Mouse (Mus musculus) heart, embryonic 16.5 days (tissue): Measurements from ENCODE around the gene Disp2. TPM values are rescaled to one million over a fixed set of nuclear protein-coding genes. Genes with fewer than 3 reads are reported as not detected.
A peak's percentile ranks its signal among the peaks of the same experiment; 100 is the strongest.

ENCODE experiments used
- ATAC-seq: fragments of 200-750 bp; cut with Nextera tagmentation; replicated peaks from 2 replicates; pipeline ENCODE4 v1.8.0; 2017; ENCODE audit warnings: moderate number of reproducible peaks; ENCODE audit not compliant: insufficient read depth, low FRiP score; ENCODE audit errors: extremely low read depth
- H3K27ac ChIP-seq: fragments of 300-500 bp; sonication (generic); 2 replicates; pipeline ENCODE4 v1.5.1; 2014; ENCODE audit warnings: mild to moderate bottlenecking, low read length, control low read depth, moderate library complexity
- H3K27me3 ChIP-seq: fragments of 300-500 bp; sonication (generic); 2 replicates; pipeline ENCODE4 v1.6.1; 2014; ENCODE audit warnings: low read length, mixed read lengths; ENCODE audit not compliant: control insufficient read depth, insufficient read depth
- H3K36me3 ChIP-seq: fragments of 300-500 bp; sonication (generic); 2 replicates; pipeline ENCODE4 v1.6.1; 2014; ENCODE audit not compliant: control insufficient read depth, insufficient read depth
- H3K4me1 ChIP-seq: fragments of 300-500 bp; sonication (generic); 2 replicates; pipeline ENCODE4 v1.6.1; 2014; ENCODE audit warnings: low read length, mixed read lengths; ENCODE audit not compliant: control insufficient read depth, insufficient read depth
- H3K4me2 ChIP-seq: fragments of 300-500 bp; sonication (generic); 2 replicates; pipeline ENCODE4 v1.6.1; 2014; ENCODE audit warnings: low read depth, mild to moderate bottlenecking, control low read depth, low read length
- H3K4me3 ChIP-seq: fragments of 300-500 bp; sonication (generic); 2 replicates; pipeline ENCODE4 v1.5.1; 2014; ENCODE audit warnings: mild to moderate bottlenecking, control low read depth, low read length
- H3K9ac ChIP-seq: fragments of 300-500 bp; sonication (generic); 2 replicates; pipeline ENCODE4 v1.6.1; 2014; ENCODE audit warnings: low read length, control low read depth
- H3K9me3 ChIP-seq: fragments of 300-500 bp; sonication (generic); replicated peaks from 2 replicates; pipeline ENCODE4 v1.6.1; 2016; ENCODE audit warnings: low read length; ENCODE audit not compliant: control insufficient read depth
- WGBS: fragments of 180-500 bp; shearing (Covaris S2); extraction: QIAGEN DNeasy Blood & Tissue Kit; methylation state at CpG from one replicate; pipeline ENCODE4 v1.1.7; 2014; 5-methylcytosine and 5-hydroxymethylcytosine counted together
- polyA plus RNA-seq: library from polyadenylated mRNA; unstranded; fragments of >200 nt; fragmentation: Nextera tagmentation; extraction: Ambion mirVana; gene quantifications from 2 replicates; pipeline ENCODE4 v1.2.1, GENCODE M21; 2015

Gene Disp2
- polyA plus RNA-seq, 1 experiment from 2014 or later: 0.24 TPM

DNA sequence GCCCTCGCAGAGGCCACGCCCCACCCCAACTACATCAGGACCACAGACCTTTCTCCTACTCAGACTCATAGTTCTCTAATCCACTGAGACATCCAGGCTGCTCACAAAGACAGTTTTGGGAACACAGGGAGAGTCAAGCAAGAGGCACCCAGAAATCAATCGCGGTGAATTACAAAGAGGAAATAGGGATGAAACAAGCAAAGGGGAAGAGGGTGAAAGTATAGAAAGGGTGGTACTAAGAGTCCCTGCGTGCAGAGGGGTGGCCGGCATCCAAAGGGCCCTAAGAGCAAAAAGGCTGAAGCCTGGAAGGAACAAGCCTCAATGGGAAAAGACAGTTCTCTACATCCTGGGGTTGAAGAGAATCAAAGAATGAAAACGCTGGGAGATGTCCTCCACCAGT is 34.9 kb upstream of the Disp2 start:
- H3K4me2 ChIP-seq: peak overlapping the region; percentile 93
- H3K27me3 ChIP-seq: peaks cover 2% of the 10 kb centered on the region; the same call in 1 of the 2 replicates
- H3K4me1 ChIP-seq: peaks cover 32% of the 10 kb centered on the region
- peaks cover 3% of the 10 kb centered on the region for H3K36me3 ChIP-seq
- no peak for ATAC-seq
- 26% methylated on average over 7 of the region's 7 CpGs for WGBS
- H3K4me3 ChIP-seq: peak overlapping the region; percentile 82
- H3K27ac ChIP-seq: no peak overlapping the region
- no peaks in the 10 kb centered on the region for H3K9me3 ChIP-seq
- no peak overlapping the region for H3K9ac ChIP-seq

DNA sequence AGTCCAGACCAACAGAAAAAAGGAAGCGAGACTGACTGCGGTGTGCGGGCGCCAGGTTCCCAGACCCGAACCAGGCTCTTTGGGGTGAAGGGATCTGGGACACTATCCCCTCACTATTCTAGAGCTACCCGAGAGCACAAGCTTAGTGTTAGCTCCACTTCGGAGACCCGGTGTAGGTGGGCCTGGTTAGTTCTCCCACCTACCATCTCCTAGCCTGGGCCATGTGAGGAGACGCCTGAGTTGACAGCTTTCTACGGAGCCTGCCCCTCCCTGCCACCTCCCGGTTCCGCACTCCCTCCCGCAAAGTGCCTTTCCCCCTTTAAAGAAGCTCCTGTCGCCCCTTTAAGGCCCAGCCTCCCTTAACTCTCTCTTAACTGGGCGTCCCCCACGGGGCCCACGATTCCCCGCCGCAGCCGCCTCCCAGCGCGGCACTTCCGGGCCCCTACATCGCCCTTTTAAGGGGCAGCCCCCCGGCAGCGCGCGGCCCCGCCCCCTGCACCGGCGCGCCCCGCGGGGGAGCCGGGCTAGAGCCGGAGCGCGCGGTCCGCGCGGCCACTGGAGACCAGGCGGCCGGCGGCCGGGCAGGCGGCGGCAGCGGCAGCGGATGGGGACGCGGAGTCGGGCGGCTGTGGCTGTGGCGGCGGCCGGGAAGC is 34.2 kb upstream of the Disp2 start, which contains the start of gene Inafm2:
Gene Inafm2, plus strand, starts transcription at position 527 of the 653 bp plus-strand sequence.
- Histone ChIP-seq H3K9ac (peak within 1 kb of the TSS; percentile 97), H3K4me2 (peak within 1 kb of the TSS; percentile 93), H3K27me3 (peaks cover 2% of the 10 kb centered on the region; the same call in 1 of the 2 replicates), H3K9me3 (no peaks in the 10 kb centered on the region), H3K4me1 (peaks cover 39% of the 10 kb centered on the region), H3K36me3 (peaks cover 3% of the 10 kb centered on the region), H3K4me3 (peak within 1 kb of the TSS; percentile 82), H3K27ac (peak within 1 kb of the TSS; percentile 87)
- peak; percentile 85 for ATAC-seq
- under 1% methylated on average over 53 of the region's 57 CpGs for WGBS

DNA sequence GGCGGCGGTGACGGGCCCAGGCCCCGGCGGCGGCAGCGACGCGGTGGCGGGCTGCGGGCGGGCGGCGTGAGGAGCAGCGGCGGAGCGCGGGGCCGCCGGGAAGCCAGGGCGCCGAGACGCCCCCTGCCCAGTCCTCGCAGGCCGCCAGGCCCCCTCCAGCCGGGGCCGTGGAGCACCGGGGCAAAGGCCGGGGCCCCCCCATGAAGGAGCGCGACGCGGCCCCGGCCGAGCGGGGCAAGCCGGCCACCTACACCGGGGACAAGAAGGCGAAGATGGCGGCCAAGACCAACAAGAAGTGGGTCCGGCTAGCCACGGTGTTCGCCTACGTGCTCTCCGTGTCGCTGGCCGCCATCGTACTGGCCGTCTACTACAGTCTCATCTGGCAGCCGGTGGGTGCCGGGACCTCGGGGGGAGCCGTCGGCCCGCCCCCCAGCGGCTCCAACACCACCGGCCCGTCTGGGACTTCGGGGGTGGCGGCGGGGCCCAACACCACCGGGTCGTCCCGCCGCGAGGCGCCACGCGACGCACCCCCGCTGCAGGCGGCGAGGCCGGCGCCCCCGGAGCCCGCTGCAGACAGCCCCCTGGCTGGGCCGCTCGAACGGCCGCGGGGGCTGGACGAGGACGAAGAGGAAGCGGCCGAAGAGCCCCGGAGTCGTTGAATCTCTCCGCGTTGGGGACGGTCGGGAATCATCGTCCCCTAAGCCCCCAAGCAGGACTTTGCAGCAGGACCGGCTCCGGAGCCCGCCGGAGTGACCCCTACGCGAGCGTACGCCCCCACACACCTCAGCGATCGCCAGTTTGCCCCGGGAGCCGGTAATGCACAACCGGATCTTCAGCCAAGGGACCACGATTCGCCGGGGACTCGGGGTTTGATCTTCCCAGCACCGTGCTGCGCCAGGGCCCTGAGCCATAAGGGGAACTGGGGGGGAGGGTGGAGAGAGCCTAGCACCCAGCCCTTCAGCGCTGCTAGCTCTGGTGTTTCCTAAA is 33.3 kb upstream of the Disp2 start:
- under 1% methylated on average over 101 of the region's 113 CpGs for WGBS
- H3K27me3 ChIP-seq: peaks cover 2% of the 10 kb centered on the region; the same call in 1 of the 2 replicates
- peak overlapping the region; percentile 93 for H3K4me2 ChIP-seq
- H3K36me3 ChIP-seq: peaks cover 3% of the 10 kb centered on the region
- peak; percentile 10 for ATAC-seq
- peak overlapping the region; percentile 97 for H3K9ac ChIP-seq
- peak overlapping the region; percentile 82 for H3K4me3 ChIP-seq
- peaks cover 44% of the 10 kb centered on the region for H3K4me1 ChIP-seq
- H3K27ac ChIP-seq: peak overlapping the region; percentile 87
- H3K9me3 ChIP-seq: no peaks in the 10 kb centered on the region

DNA sequence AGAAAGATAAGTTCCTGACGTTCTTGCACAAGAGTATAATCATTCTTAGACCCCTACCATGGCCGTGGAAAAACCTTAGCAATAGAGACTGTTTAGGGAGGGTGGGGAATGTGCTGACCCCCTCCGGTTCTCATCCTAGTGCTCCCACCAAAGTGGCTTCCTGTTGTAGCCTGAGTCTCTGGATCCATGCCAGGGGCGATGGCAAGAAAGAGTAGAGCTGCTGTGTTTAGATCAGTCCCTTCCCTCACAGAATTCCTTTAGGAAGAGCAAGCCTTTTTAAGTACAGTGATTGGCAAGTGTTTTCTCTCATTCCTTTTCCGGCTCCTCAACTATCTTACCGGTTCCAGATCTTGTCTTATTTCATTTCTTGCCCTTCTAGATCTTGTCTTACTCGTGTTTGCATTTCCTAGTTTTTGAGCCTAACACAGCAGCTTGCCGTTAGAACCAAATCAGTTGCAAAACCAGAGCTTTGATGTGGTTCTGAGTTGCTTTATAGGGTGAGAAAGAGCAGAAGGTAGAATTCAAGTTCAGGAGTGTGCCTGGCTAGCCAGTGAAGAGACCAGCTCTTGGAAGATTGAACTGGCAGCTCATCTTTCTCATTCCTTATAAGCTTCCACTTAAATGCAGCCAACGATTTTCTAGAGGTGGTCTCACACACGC is 32.1 kb upstream of the Disp2 start:
- H3K9me3 ChIP-seq: no peaks in the 10 kb centered on the region
- peaks cover 3% of the 10 kb centered on the region for H3K36me3 ChIP-seq
- peak overlapping the region; percentile 82 for H3K4me3 ChIP-seq
- ATAC-seq: no peak
- H3K4me2 ChIP-seq: peak overlapping the region; percentile 93
- H3K4me1 ChIP-seq: peaks cover 57% of the 10 kb centered on the region
- peak overlapping the region; percentile 97 for H3K9ac ChIP-seq
- 13% methylated on average over 10 of the region's 10 CpGs for WGBS
- H3K27ac ChIP-seq: peak overlapping the region; percentile 87
- H3K27me3 ChIP-seq: peaks cover 2% of the 10 kb centered on the region; the same call in 1 of the 2 replicates

DNA sequence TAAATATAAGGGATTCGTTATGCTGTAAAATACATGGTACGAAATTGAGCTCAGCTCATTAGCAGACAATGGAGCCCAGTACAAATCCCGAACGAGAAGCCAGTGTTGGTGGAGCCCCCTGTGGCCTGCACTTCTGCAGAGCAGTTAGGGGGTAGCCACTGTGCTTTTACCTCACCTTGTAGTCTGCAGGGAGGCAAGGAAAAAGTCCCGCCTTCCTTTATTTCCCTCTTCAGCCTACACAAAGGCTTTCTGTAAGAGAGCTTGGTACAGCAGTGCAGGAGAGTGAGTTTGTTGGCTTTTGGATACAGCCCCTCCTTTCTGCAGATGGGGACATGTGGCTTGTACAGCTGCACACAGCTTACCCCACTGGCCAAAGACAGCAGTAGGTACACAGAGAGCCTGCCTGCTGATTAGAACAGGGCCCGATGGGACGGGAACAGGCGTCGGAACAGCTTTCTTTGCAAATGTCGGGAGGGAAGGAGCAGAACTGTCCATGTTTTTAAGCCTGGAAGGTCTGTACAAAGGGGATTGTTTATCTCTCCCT is 30.1 kb upstream of the Disp2 start:
- ATAC-seq: no peak
- Histone ChIP-seq H3K27ac (peak overlapping the region; percentile 82), H3K4me2 (peak overlapping the region; percentile 45), H3K27me3 (peaks cover under 1% of the 10 kb centered on the region; the same call in 1 of the 2 replicates), H3K9ac (peak overlapping the region; percentile 65), H3K4me3 (peak overlapping the region; percentile 4), H3K4me1 (peaks cover 65% of the 10 kb centered on the region), H3K36me3 (peaks cover 3% of the 10 kb centered on the region), H3K9me3 (no peaks in the 10 kb centered on the region)
- WGBS: 50% methylated on average over 10 of the region's 10 CpGs

DNA sequence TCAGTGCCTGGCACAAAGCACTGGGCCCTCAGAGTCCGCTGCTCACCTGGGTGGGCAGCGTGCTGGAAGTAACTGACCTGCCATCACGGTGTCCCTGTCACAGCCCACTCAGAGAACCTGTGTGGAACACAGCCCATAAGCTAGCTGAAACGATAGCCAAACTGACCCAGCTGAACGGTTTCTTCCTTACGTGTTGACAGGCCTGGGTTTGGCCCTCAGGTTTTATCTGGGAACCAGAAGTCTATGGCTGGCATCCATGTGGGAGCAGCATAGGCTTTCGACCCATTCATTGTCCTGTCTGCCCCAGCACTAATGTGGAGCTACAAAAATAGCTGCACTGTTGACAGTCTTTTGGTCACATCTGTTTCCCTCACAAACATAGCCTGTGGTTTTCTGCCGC is 29.0 kb upstream of the Disp2 start:
- peak; percentile 68 for ATAC-seq
- Histone ChIP-seq H3K9me3 (no peaks in the 10 kb centered on the region), H3K4me3 (0 out of 2 replicates have a peak overlapping the region, but pooled peaks have one; percentile 0), H3K9ac (peak overlapping the region; percentile 65), H3K36me3 (peaks cover 3% of the 10 kb centered on the region), H3K27ac (peak overlapping the region; percentile 82), H3K4me1 (peaks cover 59% of the 10 kb centered on the region), H3K27me3 (no peaks in the 10 kb centered on the region), H3K4me2 (peak overlapping the region; percentile 45)
- WGBS: 33% methylated on average over 8 of the region's 8 CpGs

DNA sequence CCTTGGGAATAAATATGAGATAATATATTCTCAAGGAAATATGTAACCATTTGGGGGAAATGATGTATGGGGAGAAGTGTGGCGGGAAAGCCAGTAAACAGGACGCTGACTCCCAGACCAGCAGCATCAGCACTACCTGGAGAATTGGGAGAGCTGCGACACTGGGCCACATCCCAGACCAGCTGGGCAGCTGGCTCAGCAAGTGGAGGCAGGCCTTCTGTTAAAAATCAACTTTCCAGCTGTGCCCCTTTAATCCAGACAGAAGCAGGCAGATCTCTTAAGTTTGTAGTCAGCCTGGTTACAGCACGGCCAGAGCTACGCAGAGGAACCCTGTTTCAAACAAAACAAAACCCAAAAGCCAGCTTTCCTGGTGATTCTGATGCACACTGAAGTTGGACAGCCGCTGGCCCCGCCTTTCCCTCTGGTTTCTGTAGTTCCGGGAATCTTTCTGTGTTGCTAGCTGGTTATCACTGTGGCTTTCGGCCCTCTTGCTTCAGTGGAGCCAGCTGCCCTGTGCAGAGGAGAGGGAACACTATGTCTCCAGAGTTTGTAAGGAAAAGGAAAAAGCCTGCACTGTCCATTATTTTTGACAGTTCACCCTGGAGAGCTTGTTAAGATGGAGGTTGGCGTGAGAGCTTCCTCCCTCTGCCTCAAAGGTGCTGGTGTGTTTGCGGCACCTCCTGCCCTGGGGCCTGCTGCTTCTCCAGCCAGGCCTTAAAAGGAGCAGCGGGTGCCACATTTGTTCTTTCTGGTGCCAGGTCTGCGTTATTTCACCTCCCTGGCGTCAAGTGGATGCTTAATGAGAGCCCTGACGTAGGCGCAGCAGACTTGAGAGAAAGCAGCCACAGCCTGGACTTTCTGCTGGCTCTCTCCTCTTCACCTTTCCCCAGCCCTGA is 27.4 kb upstream of the Disp2 start:
- Histone ChIP-seq H3K9ac (peak overlapping the region; percentile 57), H3K9me3 (no peaks in the 10 kb centered on the region), H3K4me1 (peaks cover 57% of the 10 kb centered on the region), H3K4me3 (no peak overlapping the region), H3K4me2 (peak overlapping the region; percentile 19), H3K27me3 (no peaks in the 10 kb centered on the region), H3K27ac (peak overlapping the region; percentile 93), H3K36me3 (peaks cover 3% of the 10 kb centered on the region)
- 39% methylated on average over 16 of the region's 16 CpGs for WGBS
- peak; percentile 30; the same call in 1 of the 2 replicates for ATAC-seq

DNA sequence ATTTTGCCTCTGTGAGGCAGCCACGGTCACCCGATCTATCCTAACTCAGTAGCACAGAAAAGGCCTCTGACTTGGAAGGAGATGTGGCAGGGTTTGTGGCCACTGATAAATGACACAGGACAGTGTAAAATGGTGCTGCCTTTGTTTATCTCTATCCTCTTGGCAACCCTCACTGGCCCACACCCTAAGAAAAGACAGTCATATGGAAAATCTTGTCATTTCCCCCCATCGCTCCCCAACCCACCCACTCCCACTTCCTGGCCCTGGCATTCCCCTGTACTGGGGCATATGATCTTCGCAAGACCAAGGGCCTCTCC is 26.8 kb upstream of the Disp2 start:
- Histone ChIP-seq H3K27me3 (no peaks in the 10 kb centered on the region), H3K9me3 (no peaks in the 10 kb centered on the region), H3K36me3 (peaks cover 3% of the 10 kb centered on the region), H3K9ac (peak overlapping the region; percentile 57), H3K4me2 (no peak overlapping the region), H3K4me1 (peaks cover 51% of the 10 kb centered on the region), H3K4me3 (no peak overlapping the region), H3K27ac (peak overlapping the region; percentile 93)
- ATAC-seq: no peak
- WGBS: 51% methylated on average over 4 of the region's 4 CpGs
